Mouse (Mus musculus) left cerebral cortex, adult 2 months (tissue): ENCODE data around the gene Dzip1l. TPM values are rescaled to one million over a fixed set of nuclear protein-coding genes. Genes with fewer than 3 reads are reported as not detected.

Experiments
- DNase-seq, 2 experiments: peaks; one replicate each; pipeline ENCODE4 v3.0.0; 2021 to 2022; ENCODE audit warnings: low spot score in 2 of 2, mixed read lengths in 1 of 2; ENCODE audit errors: extremely low spot score in 1 of 2
- H3K27ac ChIP-seq: fragments of 200-600 bp; 2 replicates; pipeline ENCODE4 v1.8.1; 2022
- H3K4me3 ChIP-seq: fragments of 200-600 bp; 2 replicates; pipeline ENCODE4 v1.8.1; 2022
- CTCF ChIP-seq: fragments of 200-600 bp; IDR thresholded peaks from 2 replicates; pipeline ENCODE4 v1.8.1; 2022; ENCODE audit warnings: antibody characterized with exemption, mild to moderate bottlenecking, moderate library complexity
- intact Hi-C: fragments of 180-260 bp; cut with DNase I; formaldehyde crosslinking; loops from one replicate; pipeline ENCODE4 v1.15.1; 2025
- total RNA-seq, 2 experiments: library from RNA; stranded (reverse); gene quantifications; 2 replicates each; pipeline ENCODE4 v1.2.3; 2021

Gene Dzip1l
- total RNA-seq, 2 experiments from 2014 or later = 32.4 to 33.8 TPM

DNA sequence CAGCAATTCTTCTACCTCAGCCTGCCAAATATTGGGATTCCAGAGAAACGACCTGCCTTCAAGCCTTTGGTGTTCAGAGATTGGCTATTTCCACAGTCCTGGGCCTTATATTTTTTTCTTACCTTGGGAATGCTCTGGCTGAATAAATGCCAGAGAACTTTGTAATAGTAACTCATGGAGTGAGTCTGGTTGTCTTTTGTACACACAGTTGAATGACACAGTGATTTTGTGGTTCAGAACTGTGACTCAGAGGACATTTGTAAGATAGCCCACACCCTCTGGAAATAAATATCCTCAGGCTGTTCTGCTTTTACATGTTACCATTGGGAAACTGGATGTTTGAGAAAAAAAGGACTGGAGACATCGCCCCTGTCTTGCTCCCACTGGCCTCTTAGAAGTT is 71.9 kb downstream of the Dzip1l start:
- TF ChIP-seq CTCF = no peak
- intact Hi-C loops = no loop called here
- DNase-seq = no peak
- no peak overlapping the region for H3K4me3 ChIP-seq
- H3K27ac ChIP-seq = no peak overlapping the region

DNA sequence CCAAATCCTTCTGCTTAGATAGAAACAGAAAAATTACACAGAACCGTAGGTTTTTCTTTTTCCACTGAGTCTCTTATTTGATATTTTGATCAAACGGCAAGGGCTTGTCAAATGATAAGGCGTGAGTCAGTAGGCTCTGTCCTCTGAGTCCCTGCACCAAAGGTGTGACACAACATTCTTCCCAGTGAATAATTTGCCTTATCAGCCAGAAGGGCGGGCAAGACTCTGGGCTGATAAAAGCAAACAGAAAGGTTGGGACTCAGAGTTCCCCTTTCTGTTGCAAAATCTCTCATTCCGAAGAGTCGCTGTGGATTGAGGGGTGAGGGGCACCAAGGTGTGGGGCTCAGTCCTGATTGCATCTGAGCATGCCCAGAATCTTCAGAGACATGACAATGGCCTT is 72.9 kb downstream of the Dzip1l start:
- intact Hi-C loops = no loop called here
- DNase-seq = no peak
- H3K4me3 ChIP-seq = no peak overlapping the region
- H3K27ac ChIP-seq = no peak overlapping the region
- TF ChIP-seq CTCF = no peak

DNA sequence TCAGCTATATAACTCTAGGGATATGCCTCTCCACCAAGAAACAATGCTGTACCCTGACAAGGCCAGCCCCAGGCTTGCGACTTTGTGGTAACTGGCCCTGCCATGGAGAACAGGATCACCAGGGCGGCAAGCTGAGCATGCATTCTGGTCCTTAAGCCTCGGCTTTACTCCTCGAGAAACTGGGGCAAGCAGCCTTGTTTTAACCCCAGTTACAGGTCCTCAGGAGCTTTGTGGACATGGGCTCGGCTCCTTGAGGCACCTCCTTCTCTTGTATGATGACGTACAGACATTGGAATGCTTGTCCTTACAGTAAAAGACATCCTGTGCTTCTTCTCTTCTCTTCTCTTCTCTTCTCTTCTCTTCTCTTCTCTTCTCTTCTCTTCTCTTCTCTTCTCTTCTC is 74.4 kb downstream of the Dzip1l start:
- H3K4me3 ChIP-seq = no peak overlapping the region
- no peak overlapping the region for H3K27ac ChIP-seq
- intact Hi-C loops = no loop called here

DNA sequence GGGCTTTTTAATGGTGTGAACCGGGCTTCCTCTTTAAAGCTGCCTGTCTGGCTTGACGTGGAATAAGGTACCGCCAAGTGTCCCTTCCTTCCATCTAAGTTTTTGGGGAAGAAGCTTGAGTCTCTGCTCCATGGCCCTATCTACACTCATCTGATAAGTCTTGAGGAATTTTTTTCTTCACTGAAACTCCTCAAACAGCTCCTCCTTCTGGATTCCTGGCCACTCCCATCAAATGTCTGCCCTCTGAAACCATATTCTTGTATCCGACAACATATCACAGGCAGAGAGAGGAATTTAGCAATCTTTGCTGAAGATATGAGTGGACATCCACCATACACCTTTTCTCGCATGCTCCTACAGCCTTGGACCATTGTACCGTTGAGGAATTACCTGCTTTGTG is 77.0 kb downstream of the Dzip1l start:
- DNase-seq = no peak
- no peak for TF ChIP-seq CTCF
- H3K4me3 ChIP-seq = no peak overlapping the region
- H3K27ac ChIP-seq = no peak overlapping the region
- intact Hi-C loops = no loop called here

More for the DNA sequence above, 74.4 kb downstream of the Dzip1l start:
- DNase-seq = no peak
- no peak for TF ChIP-seq CTCF

DNA sequence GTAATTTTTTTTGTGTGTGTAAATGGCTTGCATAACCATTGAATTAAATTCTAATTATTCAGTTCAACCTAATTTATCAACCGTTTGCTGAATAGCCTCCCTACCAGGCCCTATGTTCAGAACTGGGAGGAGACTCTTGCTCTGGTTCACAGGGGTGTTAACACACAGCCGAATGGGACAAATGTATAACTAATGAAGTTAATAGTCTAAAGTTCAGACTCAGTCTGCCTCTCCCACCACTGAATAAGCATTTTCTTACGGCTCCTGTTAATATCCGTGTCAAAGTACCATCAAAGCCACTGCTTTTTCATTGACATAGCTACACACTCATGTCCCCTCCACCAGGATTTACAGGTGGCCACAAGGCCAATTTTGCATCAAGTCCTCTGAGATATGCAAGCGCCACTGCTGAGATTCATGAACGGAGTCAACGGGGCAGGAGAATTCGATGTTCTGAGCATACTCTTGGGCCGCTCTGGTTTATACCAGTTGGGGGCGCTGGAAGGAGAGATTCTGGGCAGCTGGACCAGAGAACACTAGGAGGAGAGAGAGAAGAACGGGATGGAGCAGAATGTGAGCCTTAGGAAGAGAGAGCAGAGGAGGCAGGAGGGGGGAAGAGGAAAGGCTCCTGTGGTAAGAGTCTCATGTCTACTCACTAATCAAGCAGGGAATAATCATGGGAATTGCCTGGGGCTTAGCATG is 78.3 kb downstream of the Dzip1l start:
- Histone ChIP-seq H3K4me3 (no peak overlapping the region), H3K27ac (no peak overlapping the region)
- TF ChIP-seq CTCF = no peak
- no peak for DNase-seq
- intact Hi-C loops = no loop called here

DNA sequence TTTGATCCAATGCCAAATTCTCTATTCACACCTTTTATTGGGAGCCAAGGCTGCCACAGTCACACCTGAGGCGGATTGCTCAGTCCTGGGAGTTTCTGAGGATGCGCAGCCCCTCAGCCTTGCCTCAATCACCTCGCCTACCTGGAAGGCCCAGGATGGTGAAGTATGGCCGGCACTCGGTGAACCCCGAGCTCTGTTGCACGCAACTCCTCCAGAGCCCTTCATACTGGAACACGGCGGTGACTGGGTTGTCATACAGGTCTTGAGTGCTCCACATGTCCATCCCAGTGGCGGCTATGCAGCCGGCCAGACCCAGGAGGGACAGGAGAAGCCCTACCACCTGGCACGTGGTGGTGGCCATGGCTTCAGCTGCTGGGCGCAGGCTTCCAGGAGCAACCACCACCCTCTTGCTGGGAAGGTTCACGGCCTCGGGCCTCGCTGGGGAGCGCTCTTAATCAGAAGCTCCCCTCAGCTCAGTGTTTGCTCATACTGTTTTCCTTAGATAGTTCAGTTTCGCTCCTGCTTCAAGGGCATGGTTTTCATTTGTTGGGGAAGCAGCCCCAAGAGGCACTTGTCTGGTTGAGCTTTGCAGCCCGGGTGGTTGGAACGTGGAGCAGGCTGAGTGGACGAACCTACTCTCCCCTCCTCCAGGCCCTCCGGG is 80.4 kb downstream of the Dzip1l start:
- DNase-seq = no peak
- H3K27ac ChIP-seq = no peak overlapping the region
- intact Hi-C loops = no loop called here
- no peak for TF ChIP-seq CTCF
- no peak overlapping the region for H3K4me3 ChIP-seq

DNA sequence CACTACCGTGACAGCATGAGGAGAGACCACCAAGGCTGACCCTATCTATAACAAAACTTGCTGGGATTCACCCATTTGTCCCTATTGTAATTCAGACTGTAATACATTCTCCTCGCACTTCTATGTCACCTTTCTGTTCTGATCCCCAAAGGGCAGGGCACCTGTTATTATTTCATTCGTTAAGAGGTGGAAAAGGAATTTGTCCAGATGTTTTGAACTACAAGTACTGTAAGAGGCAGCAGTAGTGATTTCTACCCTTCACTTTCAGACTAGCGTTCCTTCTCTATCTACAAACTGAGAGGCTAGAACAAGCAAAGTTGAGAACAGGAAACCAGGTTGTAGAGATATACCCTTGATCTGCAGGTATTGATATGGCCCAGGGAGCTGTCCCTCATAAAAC is 81.0 kb downstream of the Dzip1l start:
- intact Hi-C loops = no loop called here
- Histone ChIP-seq H3K27ac (no peak overlapping the region), H3K4me3 (no peak overlapping the region)
- TF ChIP-seq CTCF = no peak
- DNase-seq = no peak

DNA sequence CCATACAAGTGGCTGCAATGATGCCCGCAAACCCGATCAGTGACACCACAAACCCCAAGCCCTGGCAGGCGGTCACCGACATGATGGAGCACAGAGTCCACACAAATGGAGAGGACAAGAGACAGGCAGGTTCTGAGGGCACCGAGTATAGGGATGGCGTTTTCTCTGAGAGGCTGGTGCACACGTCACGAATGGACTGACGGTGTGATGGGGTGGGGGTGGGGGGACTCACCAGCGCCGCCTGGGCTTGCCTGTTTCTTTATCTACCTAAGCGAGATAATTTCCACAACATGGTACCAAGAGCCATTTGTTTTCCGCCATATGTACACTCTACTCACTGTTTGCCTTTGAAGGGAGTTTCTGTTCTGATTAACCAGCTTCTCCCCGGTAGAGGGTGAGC is 87.8 kb downstream of the Dzip1l start, which contains the start of gene Cldn18:
Cldn18 (minus strand) TSS at position 134 of the 400 bp plus-strand sequence.
- no peak for TF ChIP-seq CTCF
- Histone ChIP-seq H3K4me3 (no peak within 1 kb of the TSS), H3K27ac (no peak within 1 kb of the TSS)
- intact Hi-C loops = no loop called here
- no peak for DNase-seq

Other genes starting within 250 kb of the Dzip1l start
- gene Mras, start 192.1 kb upstream of the Dzip1l start, total RNA-seq = 100 to 1,000 TPM; 166 TPM
- not detected for gene Nme9, start 178.0 kb upstream of the Dzip1l start, total RNA-seq
- 10 to 100 TPM; 52.5 to 54.9 TPM for gene Armc8, start 60.6 kb upstream of the Dzip1l start, total RNA-seq
- gene Dbr1, start 53.7 kb upstream of the Dzip1l start, total RNA-seq = 10 to 100 TPM; 14.2 to 15.9 TPM
- under 1 TPM in 1 of 2 experiments, not detected in 1; 0.21 TPM for gene A4gnt, start 17.0 kb upstream of the Dzip1l start, total RNA-seq
- not detected for gene Cldn18, start 87.8 kb downstream of the Dzip1l start, total RNA-seq
- not detected for gene Sox14, start 246.7 kb downstream of the Dzip1l start, total RNA-seq